Mouse (Mus musculus) embryonic facial prominence, embryonic 15.5 days (tissue): ENCODE measurements around the gene Znrf3. TPM values are rescaled to one million over a fixed set of nuclear protein-coding genes. Genes with fewer than 3 reads are reported as not detected.

Experiments
- ATAC-seq: fragments of 200-750 bp; cut with Nextera tagmentation; 2 replicates; pipeline ENCODE4 v1.8.0; 2017; ENCODE audit warnings: low read depth, moderate TSS enrichment; ENCODE audit not compliant: insufficient number of reproducible peaks, low FRiP score, low TSS enrichment
- H3K27ac ChIP-seq: fragments of 300-500 bp; sonication (generic); replicated peaks from 2 replicates; pipeline ENCODE4 v1.5.1; 2015; ENCODE audit warnings: mild to moderate bottlenecking, inconsistent platforms
- H3K27me3 ChIP-seq: fragments of 300-500 bp; sonication (generic); 2 replicates; pipeline ENCODE4 v1.6.1; 2015; ENCODE audit warnings: inconsistent platforms
- H3K36me3 ChIP-seq: fragments of 300-500 bp; sonication (generic); 2 replicates; pipeline ENCODE4 v1.6.1; 2015; ENCODE audit warnings: mild to moderate bottlenecking, inconsistent platforms
- H3K4me1 ChIP-seq: fragments of 300-500 bp; sonication (generic); 2 replicates; pipeline ENCODE4 v1.6.1; 2015; ENCODE audit warnings: inconsistent platforms
- H3K4me2 ChIP-seq: fragments of 300-500 bp; sonication (generic); replicated peaks from 2 replicates; pipeline ENCODE4 v1.6.1; 2015; ENCODE audit warnings: mild to moderate bottlenecking, inconsistent platforms
- H3K4me3 ChIP-seq: fragments of 300-500 bp; sonication (generic); replicated peaks from 2 replicates; pipeline ENCODE4 v1.5.1; 2015; ENCODE audit warnings: mild to moderate bottlenecking, inconsistent platforms
- H3K9ac ChIP-seq: fragments of 300-500 bp; sonication (generic); 2 replicates; pipeline ENCODE4 v1.6.1; 2015; ENCODE audit warnings: inconsistent platforms
- H3K9me3 ChIP-seq: fragments of 300-500 bp; sonication (generic); replicated peaks from 2 replicates; pipeline ENCODE4 v1.6.1; 2016; ENCODE audit warnings: inconsistent platforms
- WGBS: fragments of 180-500 bp; shearing (Covaris S2); methylation state at CpG from one replicate; pipeline ENCODE4 v1.1.7; 2015; 5-methylcytosine and 5-hydroxymethylcytosine counted together
- polyA plus RNA-seq: library from polyadenylated mRNA; unstranded; fragments of >200 nt; fragmentation: Nextera tagmentation; extraction: Ambion mirVana; gene quantifications from 2 replicates; pipeline ENCODE4 v1.2.1, GENCODE M21; 2015

Znrf3 gene
- polyA plus RNA-seq, 1 experiment from 2014 or later = 16.9 TPM

GRCm38 (mm10) chr11:5245431-5245830, 199.2 kb downstream of the Znrf3 start:
- Histone ChIP-seq H3K36me3 (peaks cover 24% of the 10 kb centered on the region), H3K4me1 (peaks cover 51% of the 10 kb centered on the region), H3K9me3 (no peaks in the 10 kb centered on the region), H3K4me2 (peak overlapping the region; percentile 48), H3K4me3 (no peak overlapping the region), H3K27ac (peak overlapping the region; percentile 94), H3K27me3 (no peaks in the 10 kb centered on the region), H3K9ac (no peak overlapping the region)
- 54% methylated on average over 7 of the region's 7 CpGs for WGBS
- no peak for ATAC-seq

- peak overlapping the region; percentile 48 for H3K4me2 ChIP-seq
- peak overlapping the region; percentile 94 for H3K27ac ChIP-seq
- no peaks in the 10 kb centered on the region for H3K27me3 ChIP-seq
- ATAC-seq = peak; percentile 39
- H3K9me3 ChIP-seq = no peaks in the 10 kb centered on the region
- H3K36me3 ChIP-seq = peaks cover 24% of the 10 kb centered on the region
- no peak overlapping the region for H3K9ac ChIP-seq
- WGBS = 11% methylated on average over 8 of the region's 8 CpGs
- H3K4me3 ChIP-seq = peak overlapping the region; percentile 22
- peaks cover 58% of the 10 kb centered on the region for H3K4me1 ChIP-seq
Observed at GRCm38 (mm10) chr11:5244749-5245130, 199.9 kb downstream of the Znrf3 start.

- Histone ChIP-seq H3K4me1 (peaks cover 64% of the 10 kb centered on the region), H3K27me3 (no peaks in the 10 kb centered on the region), H3K9ac (no peak overlapping the region), H3K27ac (peak overlapping the region; percentile 94), H3K4me3 (peak overlapping the region; percentile 22), H3K36me3 (peaks cover 24% of the 10 kb centered on the region), H3K9me3 (no peaks in the 10 kb centered on the region), H3K4me2 (peak overlapping the region; percentile 48)
- 20% methylated on average over 24 of the region's 24 CpGs for WGBS
- peak; percentile 75 for ATAC-seq
Observed at GRCm38 (mm10) chr11:5243812-5244748, 200.6 kb downstream of the Znrf3 start.

GRCm38 (mm10) chr11:5243208-5243607, 201.4 kb downstream of the Znrf3 start:
- Histone ChIP-seq H3K36me3 (peaks cover 27% of the 10 kb centered on the region), H3K4me2 (peak overlapping the region; percentile 48; the same call in 1 of the 2 replicates), H3K9me3 (no peaks in the 10 kb centered on the region), H3K4me1 (peaks cover 66% of the 10 kb centered on the region), H3K27ac (peak overlapping the region; percentile 94; the same call in 1 of the 2 replicates), H3K4me3 (no peak overlapping the region), H3K27me3 (no peaks in the 10 kb centered on the region), H3K9ac (no peak overlapping the region)
- 93% methylated on average over 7 of the region's 7 CpGs for WGBS
- ATAC-seq = no peak

- H3K4me2 ChIP-seq = no peak overlapping the region
- no peak overlapping the region for H3K27ac ChIP-seq
- H3K27me3 ChIP-seq = no peaks in the 10 kb centered on the region
- no peak overlapping the region for H3K9ac ChIP-seq
- no peak for ATAC-seq
- H3K9me3 ChIP-seq = no peaks in the 10 kb centered on the region
- peaks cover 37% of the 10 kb centered on the region for H3K36me3 ChIP-seq
- 67% methylated on average over 8 of the region's 8 CpGs for WGBS
- H3K4me3 ChIP-seq = no peak overlapping the region
- H3K4me1 ChIP-seq = peaks cover 61% of the 10 kb centered on the region
Observed at GRCm38 (mm10) chr11:5242158-5242557, 202.5 kb downstream of the Znrf3 start.

- Histone ChIP-seq H3K4me3 (no peak overlapping the region), H3K36me3 (peaks cover 42% of the 10 kb centered on the region), H3K27ac (peak overlapping the region; percentile 82), H3K9me3 (no peaks in the 10 kb centered on the region), H3K4me1 (peaks cover 56% of the 10 kb centered on the region), H3K27me3 (no peaks in the 10 kb centered on the region), H3K9ac (no peak overlapping the region), H3K4me2 (0 out of 2 replicates have a peak overlapping the region, but pooled peaks have one; percentile 6)
- 9% methylated on average over 10 of the region's 10 CpGs for WGBS
- peak; percentile 59 for ATAC-seq
Observed at GRCm38 (mm10) chr11:5239706-5240690, 204.6 kb downstream of the Znrf3 start.

Other genes starting within 250 kb of the Znrf3 start
- gene Kremen1, start 183.3 kb downstream of the Znrf3 start, polyA plus RNA-seq = 39.5 and 40.5 TPM in 2 replicates
- 209 and 218 TPM in 2 replicates for gene Xbp1, start 75.8 kb upstream of the Znrf3 start, polyA plus RNA-seq
- 17.7 and 19.2 TPM in 2 replicates for gene Ccdc117, start 97.3 kb upstream of the Znrf3 start, polyA plus RNA-seq
- not detected in 2 replicates for gene Ankrd36, start 124.8 kb upstream of the Znrf3 start, polyA plus RNA-seq